Mouse (Mus musculus) cerebellum, adult 2 months (tissue): Measurements from ENCODE around the gene Siglecg. TPM values are rescaled to one million over a fixed set of nuclear protein-coding genes. Genes with fewer than 3 reads are reported as not detected.

ENCODE experiments used
- DNase-seq, 2 experiments: peaks; one replicate each; pipeline ENCODE4 v3.0.0; 2021
- H3K27ac ChIP-seq: fragments of 200-500 bp; 2 replicates; pipeline ENCODE4 v1.5.1; 2012; ENCODE audit warnings: low read length, control low read depth, inconsistent platforms; ENCODE audit not compliant: insufficient read depth
- H3K27me3 ChIP-seq: fragments of 200-500 bp; 2 replicates; pipeline ENCODE4 v1.6.1; 2012; ENCODE audit warnings: inconsistent platforms, mild to moderate bottlenecking, low read length, moderate library complexity; ENCODE audit not compliant: control insufficient read depth, insufficient read depth
- H3K4me1 ChIP-seq: fragments of 200-500 bp; 2 replicates; pipeline ENCODE4 v1.6.1; 2011; ENCODE audit warnings: low read length; ENCODE audit not compliant: control insufficient read depth, insufficient read depth
- H3K4me3 ChIP-seq: fragments of 200-500 bp; replicated peaks from 2 replicates; pipeline ENCODE3; 2011; ENCODE audit warnings: mild to moderate bottlenecking, low read depth, low read length, control low read depth; ENCODE audit not compliant: insufficient read depth
- CTCF ChIP-seq: fragments of 200-500 bp; IDR thresholded peaks from 2 replicates; pipeline ENCODE4 v1.5.1; 2011; ENCODE audit warnings: low read depth, mild to moderate bottlenecking, control low read depth, low read length, moderate library complexity, borderline replicate concordance; ENCODE audit not compliant: insufficient read depth
- POLR2A ChIP-seq: fragments of 200-500 bp; IDR thresholded peaks from 2 replicates; pipeline ENCODE4 v1.6.1; 2011; ENCODE audit warnings: low read length, control low read depth, borderline replicate concordance; ENCODE audit not compliant: insufficient read depth
- WGBS: fragments of 180-500 bp; shearing (Covaris S2); methylation state at CpG from one replicate; pipeline ENCODE4 v1.1.7; 2018; 5-methylcytosine and 5-hydroxymethylcytosine counted together
- polyA plus RNA-seq: library from polyadenylated mRNA; depleted of rRNA; stranded (reverse); fragments of >200 nt; gene quantifications from 2 replicates; pipeline ENCODE4 v1.2.3, GENCODE M21; 2012; rRNA removed

The Siglecg gene
- 0.19 and 0.52 TPM in 2 replicates for polyA plus RNA-seq

DNA sequence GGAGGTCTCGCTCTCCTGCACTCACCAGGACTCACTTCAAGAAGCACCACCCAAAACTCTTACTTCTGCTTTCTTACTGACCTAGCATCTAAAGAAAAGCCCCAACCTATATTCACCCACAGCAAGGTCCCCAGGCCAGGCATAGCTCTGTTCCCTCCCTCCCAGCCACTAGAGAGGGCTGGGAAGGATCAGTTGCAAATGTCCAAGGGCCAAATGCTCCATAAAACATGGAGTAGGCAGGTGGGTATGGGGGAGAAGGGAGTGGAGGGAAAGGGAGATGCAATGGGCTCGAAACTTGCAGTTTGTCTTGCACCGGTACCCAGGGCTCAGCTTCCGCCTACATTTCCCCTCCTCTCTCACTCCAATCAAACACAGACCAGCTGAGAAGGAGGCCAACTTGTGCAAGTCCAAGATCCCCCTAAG is at the start of gene Siglecg:
Siglecg (plus strand) TSS at position 74 of the 423 bp plus-strand sequence.
- WGBS: 77% methylated on average over 4 of the region's 4 CpGs

DNA sequence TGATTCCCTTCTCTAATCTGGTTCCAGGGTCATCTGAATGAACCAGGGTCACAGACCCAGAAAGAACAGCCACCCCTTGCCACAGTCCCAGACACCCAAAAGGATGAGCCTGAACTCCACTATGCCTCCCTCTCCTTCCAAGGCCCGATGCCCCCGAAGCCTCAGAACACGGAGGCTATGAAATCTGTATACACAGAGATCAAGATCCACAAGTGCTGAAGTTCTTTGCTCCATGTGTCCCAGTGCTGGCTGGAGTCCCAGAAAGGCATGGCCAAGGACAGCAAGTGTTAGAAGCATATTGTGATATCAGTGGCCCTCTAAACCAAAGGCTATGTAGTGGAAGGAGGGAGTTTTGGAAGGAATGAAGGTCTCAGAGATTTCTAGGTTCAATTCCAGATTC is 49.4 kb upstream of the Siglecg start:
- H3K27me3 ChIP-seq: no peaks in the 10 kb centered on the region; the same call in 1 of the 2 replicates
- TF ChIP-seq POLR2A: no peak
- no peak for TF ChIP-seq CTCF
- H3K27ac ChIP-seq: no peak overlapping the region
- H3K4me1 ChIP-seq: no peaks in the 10 kb centered on the region
- no peak overlapping the region for H3K4me3 ChIP-seq
- no peak for DNase-seq
- 78% methylated on average over 3 of the region's 3 CpGs for WGBS

More for the DNA sequence above, at the start of gene Siglecg:
- no peak within 1 kb of the TSS for H3K27ac ChIP-seq
- no peak for DNase-seq
- no peaks in the 10 kb centered on the region for H3K4me1 ChIP-seq
- H3K27me3 ChIP-seq: no peaks in the 10 kb centered on the region
- no peak within 1 kb of the TSS for H3K4me3 ChIP-seq
- no peak for TF ChIP-seq POLR2A
- no peak for TF ChIP-seq CTCF

GRCm38 (mm10) chr7:43361442-43361841 is 46.6 kb upstream of the Siglecg start:
- no peak overlapping the region for H3K4me3 ChIP-seq
- WGBS: 88% methylated on average over 1 of the region's 1 CpGs
- TF ChIP-seq POLR2A: no peak
- TF ChIP-seq CTCF: no peak
- no peak overlapping the region for H3K27ac ChIP-seq
- no peaks in the 10 kb centered on the region; the same call in 1 of the 2 replicates for H3K27me3 ChIP-seq
- H3K4me1 ChIP-seq: no peaks in the 10 kb centered on the region
- no peak for DNase-seq

GRCm38 (mm10) chr7:43362021-43362420 is 46.0 kb upstream of the Siglecg start:
- Histone ChIP-seq H3K4me1 (no peaks in the 10 kb centered on the region), H3K27me3 (no peaks in the 10 kb centered on the region), H3K27ac (no peak overlapping the region), H3K4me3 (no peak overlapping the region)
- no peak for DNase-seq
- no peak for TF ChIP-seq POLR2A
- 74% methylated on average over 4 of the region's 4 CpGs for WGBS

DNA sequence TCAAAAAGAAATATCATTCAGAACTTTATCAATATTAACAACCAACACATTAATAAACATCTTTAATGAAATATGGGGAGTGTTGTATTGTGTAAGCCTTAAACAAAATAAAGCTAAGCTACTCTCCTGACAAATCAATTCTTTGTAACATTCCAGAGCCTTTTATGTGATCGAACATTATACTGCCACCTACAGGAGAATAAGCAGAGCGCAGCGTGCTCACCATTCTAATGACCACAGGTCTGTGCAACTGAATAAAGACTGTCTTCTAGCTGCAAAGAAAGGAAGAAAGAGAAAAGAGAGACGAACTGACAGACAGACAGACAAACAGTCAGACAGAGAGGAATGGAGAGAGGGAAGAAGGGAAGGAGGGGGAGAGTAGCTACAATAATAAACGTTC is 29.8 kb upstream of the Siglecg start:
- no peak overlapping the region for H3K27ac ChIP-seq
- peak; percentile 3 to 16 for DNase-seq
- TF ChIP-seq POLR2A (no peak), CTCF (peak; percentile 25; the same call in 1 of the 2 replicates)
- no peaks in the 10 kb centered on the region for H3K27me3 ChIP-seq
- no peak overlapping the region for H3K4me3 ChIP-seq
- H3K4me1 ChIP-seq: no peaks in the 10 kb centered on the region
- WGBS: 12% methylated on average over 5 of the region's 5 CpGs

DNA sequence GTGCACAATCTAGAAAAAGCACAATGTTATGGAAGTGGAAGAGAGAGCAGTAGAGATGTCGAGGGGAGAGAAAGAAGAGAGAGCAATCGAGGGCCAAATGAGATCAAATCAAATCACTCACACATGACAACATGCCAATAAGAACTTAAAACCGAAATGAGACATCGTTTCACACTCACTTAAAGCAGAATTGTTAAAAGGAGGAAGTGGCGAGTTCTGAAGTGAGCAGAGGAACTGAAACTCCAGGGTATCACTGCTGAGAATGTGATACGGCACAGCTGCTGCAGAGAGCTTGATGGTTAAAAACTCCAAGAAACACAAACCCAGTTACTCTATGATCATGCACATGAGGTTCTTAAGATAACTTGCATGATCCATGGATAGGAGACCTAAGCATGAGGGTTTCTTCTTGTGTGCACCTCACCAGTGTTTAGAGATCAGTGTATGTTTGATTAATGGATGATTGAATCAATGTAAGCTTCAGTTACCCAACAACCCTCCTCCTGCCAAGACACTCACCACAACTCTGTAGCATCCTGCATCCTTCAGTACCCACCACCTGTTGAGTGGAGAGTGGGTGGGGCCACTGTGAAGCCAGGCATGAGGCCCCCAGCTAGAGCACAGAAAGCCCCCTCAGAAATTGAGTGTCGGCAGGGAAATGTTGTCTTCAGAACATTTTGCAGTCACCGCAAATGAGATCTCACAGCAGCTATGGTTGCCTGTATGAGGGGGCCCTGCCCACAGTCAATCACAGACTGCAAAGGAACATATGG is 15.5 kb upstream of the Siglecg start:
- DNase-seq: no peak
- H3K4me1 ChIP-seq: no peaks in the 10 kb centered on the region
- no peak for TF ChIP-seq CTCF
- TF ChIP-seq POLR2A: no peak
- no peak overlapping the region for H3K4me3 ChIP-seq
- no peak overlapping the region for H3K27ac ChIP-seq
- 76% methylated on average over 8 of the region's 8 CpGs for WGBS
- H3K27me3 ChIP-seq: no peaks in the 10 kb centered on the region

DNA sequence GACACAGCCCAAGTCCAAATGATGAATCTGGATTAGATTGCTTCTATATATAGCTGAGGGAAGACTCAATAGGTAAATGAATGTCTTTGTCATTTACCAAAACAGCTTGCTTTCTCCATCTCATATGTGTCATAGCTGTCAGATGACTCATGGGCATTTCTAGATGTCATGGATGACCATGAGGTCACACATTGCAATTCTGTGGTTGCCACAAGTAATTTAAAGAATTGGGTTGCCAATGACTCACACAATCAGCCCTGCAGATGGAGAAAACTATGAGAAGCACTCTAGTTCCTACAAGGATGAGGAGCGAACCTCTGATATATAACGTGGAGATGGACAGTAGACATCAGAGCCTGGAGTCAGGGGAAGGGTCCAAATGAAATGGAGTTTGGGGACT is 8.5 kb upstream of the Siglecg start:
- TF ChIP-seq POLR2A (no peak), CTCF (no peak)
- Histone ChIP-seq H3K27me3 (no peaks in the 10 kb centered on the region), H3K27ac (no peak overlapping the region), H3K4me3 (no peak overlapping the region), H3K4me1 (no peaks in the 10 kb centered on the region)
- DNase-seq: no peak
- WGBS: 83% methylated on average over 2 of the region's 2 CpGs

DNA sequence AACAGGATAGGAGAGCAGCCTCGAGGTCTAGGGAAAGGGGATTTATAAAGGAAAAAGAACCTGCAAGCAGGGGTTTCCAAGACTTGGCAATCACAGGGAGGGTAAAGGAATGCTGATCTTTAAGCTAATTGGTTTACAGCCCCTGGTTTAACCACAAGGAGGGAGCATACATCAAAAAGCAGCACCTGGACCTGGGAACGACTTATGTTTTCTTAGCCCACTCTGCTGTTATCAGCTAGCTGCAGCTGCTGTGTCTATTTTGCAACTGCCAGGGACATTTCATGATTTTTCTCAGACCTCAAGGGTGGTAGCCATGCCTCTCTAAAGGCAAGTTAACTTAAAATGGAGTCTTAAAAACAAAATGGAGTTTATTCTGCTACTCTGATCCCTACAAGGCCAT is 5.3 kb upstream of the Siglecg start:
- H3K4me1 ChIP-seq: no peaks in the 10 kb centered on the region
- TF ChIP-seq POLR2A (no peak), CTCF (no peak)
- H3K4me3 ChIP-seq: no peak overlapping the region
- WGBS: 40% methylated on average over 2 of the region's 2 CpGs
- H3K27me3 ChIP-seq: no peaks in the 10 kb centered on the region
- DNase-seq: no peak
- no peak overlapping the region for H3K27ac ChIP-seq

DNA sequence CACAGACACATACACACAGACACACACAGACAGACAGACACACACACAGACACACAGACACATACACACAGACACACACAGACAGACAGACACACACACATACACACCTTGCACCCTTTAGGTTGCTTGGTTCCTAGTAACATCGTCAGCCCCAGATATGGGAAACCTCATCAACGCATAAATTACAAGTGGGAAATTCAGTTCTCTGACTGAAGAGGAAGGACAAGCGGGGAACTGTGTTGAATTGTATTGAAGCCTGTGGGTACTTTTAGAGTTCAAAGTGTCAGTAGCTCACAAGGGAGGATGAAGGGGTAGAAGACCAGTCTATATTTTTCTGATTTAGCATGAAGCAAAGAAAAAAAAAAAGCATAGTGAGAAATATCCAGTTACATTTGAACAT is 431 bp upstream of the Siglecg start:
- TF ChIP-seq CTCF: no peak
- H3K27me3 ChIP-seq: no peaks in the 10 kb centered on the region
- H3K4me3 ChIP-seq: no peak overlapping the region
- H3K4me1 ChIP-seq: no peaks in the 10 kb centered on the region
- 79% methylated on average over 3 of the region's 3 CpGs for WGBS
- DNase-seq: no peak
- no peak overlapping the region for H3K27ac ChIP-seq
